Mouse (Mus musculus): ENCODE measurements at regions not wholly inside any gene's neighbourhood (a gene's known extent, or its start where the extent isn't known, plus 50 kb on each side); places are given as distances from the start of the nearest gene placed in this dataset.
A peak's percentile ranks its signal among the peaks of the same experiment; 100 is the strongest.

DNA sequence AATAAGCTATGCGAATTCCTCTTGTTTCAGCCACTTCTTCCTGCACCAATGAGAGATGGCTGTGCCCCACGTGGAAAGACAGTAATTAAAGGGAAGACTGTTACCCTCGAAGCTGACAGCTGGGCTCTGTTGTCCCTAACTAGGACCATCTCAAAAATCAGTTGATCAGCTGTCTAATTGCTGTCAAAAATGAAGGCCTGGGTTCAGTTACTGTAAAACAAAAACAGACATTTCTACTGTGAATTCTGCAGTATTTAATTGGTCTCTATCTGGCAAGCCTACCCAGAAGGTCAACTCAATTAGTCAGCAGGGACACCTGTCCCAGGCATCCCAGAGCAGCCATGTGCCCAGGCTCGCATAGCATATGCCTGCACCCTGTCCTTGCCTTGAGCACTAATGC, 385.8 kb upstream of the Zdhhc25 start:
- no peak for DNase-seq (ENCODE audit: low read depth, low spot score)
- no peak for TF ChIP-seq CTCF (IDR thresholded peaks at IDR 0.05)
- no peaks in the 10 kb centered on the region for H3K27me3 ChIP-seq
- ChIA-PET CTCF (no interaction called here), POLR2A (no interaction called here)
- in situ Hi-C loops (cut with MboI; ENCODE audit: low pct_unique_long_range_greater_than_20kb): no loop called here
- no peak for ATAC-seq

DNA sequence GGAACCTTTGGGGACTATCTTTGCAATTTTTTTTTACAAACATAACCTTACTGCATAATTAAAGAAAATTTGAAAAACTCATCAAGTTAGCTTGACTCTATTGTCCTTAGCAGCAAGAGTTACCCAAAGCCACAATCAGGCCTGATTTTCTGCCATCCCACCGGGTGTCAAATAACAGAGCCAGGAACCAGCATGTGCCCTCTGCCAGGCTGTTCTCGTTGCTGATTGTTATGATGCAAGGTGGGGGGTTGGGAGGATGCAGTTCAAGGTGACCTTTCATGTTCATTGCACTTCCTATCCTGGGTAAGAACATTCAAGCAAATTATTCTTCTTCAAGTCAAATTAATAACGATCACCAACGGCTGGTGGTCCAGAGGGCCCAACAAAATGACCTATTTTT, 370.6 kb upstream of the Zdhhc25 start:
- ChIA-PET CTCF (no interaction called here), POLR2A (no interaction called here)
- TF ChIP-seq CTCF (IDR thresholded peaks at IDR 0.05): no peak
- no peaks in the 10 kb centered on the region for H3K27me3 ChIP-seq
- no peak for DNase-seq (ENCODE audit: low read depth, low spot score)
- no peak for ATAC-seq
- in situ Hi-C loops (cut with MboI; ENCODE audit: low pct_unique_long_range_greater_than_20kb): no loop called here

DNA sequence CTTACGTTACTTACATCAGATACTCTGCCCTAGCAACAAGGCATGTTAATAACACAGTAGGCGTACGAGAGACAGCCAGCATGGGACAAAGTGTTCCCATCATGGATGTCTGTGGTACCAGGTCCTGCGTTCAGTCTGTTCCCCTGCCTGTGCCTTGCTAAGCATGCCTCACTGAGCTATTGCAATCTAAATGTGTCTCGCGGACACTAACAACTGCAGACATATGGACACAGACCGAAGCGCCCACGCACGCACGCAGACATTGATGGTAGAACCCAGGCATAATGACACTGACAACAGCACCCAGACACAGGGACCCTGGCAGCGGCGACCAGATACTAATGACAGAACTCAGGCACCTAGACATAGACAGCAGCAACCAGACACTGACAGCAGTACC, 355.5 kb upstream of the Zdhhc25 start:
- CTCF ChIA-PET: no interaction called here
- in situ Hi-C loops (cut with MboI; ENCODE audit: low pct_unique_long_range_greater_than_20kb): loop anchor here (5.0 to 10.0 kb wide), 2 partner anchors 622 to 700 kb away; partner anchors contain the start of gene Fam19a5
- no peaks in the 10 kb centered on the region for H3K27me3 ChIP-seq
- DNase-seq (ENCODE audit: low read depth, low spot score) (no peak), ATAC-seq (no peak)
- TF ChIP-seq CTCF (IDR thresholded peaks at IDR 0.05): no peak
- POLR2A ChIA-PET: no interaction called here

DNA sequence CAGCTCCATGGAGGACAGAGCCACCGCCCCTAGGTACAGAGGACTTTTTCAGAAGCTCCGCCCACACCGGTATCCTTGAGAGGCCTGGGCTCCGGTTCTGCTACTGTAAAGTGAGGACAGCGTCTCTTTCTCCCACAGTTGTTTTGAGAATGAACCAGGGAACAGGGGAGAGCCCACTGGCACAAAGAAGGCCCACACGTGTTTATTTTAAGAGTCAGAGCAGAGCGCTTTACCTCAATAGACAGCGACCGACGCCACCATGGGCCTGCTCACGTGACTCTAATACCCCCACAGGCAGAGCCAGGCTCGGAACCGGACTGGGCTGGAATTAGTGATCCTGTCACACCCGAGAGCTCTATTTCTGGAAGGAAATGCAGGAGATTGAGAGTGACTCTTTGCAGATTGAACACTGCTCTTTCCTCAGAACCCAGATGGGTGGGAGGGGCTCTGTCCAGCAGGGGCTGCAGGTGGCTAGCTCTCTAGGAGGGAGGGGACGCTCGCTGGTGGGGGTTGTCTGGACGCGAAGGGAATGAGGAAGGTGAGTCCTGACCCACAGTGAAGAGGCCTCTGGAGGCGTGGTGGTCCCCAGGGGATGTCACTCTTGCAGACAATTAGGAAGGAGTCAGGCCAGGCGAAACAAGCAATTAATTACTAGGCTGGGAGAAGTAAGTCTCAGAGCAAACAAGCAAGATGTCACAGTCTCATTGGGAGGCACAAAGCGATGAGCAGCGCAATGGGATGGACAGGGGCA, 354.4 kb upstream of the Zdhhc25 start:
- ChIA-PET CTCF (no interaction called here), POLR2A (no interaction called here)
- in situ Hi-C loops (cut with MboI; ENCODE audit: low pct_unique_long_range_greater_than_20kb): loop anchor here (5.0 to 10.0 kb wide), 2 partner anchors 623 to 701 kb away; partner anchors contain the start of gene Fam19a5
- ATAC-seq (no peak), DNase-seq (ENCODE audit: low read depth, low spot score) (no peak)
- TF ChIP-seq CTCF (IDR thresholded peaks at IDR 0.05): no peak
- H3K27me3 ChIP-seq: peaks cover 4% of the 10 kb centered on the region

DNA sequence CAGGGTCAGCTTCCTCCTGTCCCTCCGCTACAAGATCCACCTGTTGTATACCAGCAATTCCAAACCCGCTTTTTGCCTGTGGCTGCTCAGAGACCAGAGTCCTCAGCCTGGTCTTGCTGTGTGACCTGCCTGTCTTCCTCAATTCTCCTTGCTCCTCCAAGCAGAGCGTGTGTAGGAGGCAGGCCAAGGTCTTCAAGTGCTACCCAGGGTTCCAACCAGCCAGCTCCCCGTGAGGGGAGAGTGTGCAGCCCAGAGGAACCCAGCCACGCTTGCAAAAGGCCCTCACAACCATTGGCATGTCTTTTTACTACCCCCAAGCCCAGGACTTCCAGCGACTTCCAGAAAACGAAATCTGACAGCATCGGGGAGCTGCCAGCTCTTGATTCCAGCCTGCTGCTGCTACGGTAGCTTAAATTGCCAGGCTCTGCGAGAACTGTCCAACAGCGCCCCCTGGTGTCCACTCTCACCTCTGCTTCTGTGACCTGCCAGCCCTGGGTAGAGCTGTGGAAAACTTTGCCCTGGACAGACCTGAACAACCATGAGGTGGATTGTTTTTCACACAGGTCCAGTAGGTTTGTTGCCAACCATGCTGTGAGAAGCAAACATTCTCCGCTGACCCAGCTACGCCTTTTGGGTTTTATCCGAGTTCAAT, 352.0 kb upstream of the Zdhhc25 start:
- peak; percentile 88 for TF ChIP-seq CTCF (IDR thresholded peaks at IDR 0.05)
- ATAC-seq (peak; percentile 73), DNase-seq (ENCODE audit: low read depth, low spot score) (no peak)
- ChIA-PET CTCF (interaction anchor here (0.5 to 2.7 kb wide), 10 partner anchors 11 to 624 kb away, joined by 3 to 14 read pairs (median 4); no protein-coding TSS in a partner anchor), POLR2A (no interaction called here)
- in situ Hi-C loops (cut with MboI; ENCODE audit: low pct_unique_long_range_greater_than_20kb): loop anchor here (5.0 to 10.0 kb wide), 2 partner anchors 626 to 703 kb away; partner anchors contain the start of gene Fam19a5
- peaks cover 7% of the 10 kb centered on the region for H3K27me3 ChIP-seq

DNA sequence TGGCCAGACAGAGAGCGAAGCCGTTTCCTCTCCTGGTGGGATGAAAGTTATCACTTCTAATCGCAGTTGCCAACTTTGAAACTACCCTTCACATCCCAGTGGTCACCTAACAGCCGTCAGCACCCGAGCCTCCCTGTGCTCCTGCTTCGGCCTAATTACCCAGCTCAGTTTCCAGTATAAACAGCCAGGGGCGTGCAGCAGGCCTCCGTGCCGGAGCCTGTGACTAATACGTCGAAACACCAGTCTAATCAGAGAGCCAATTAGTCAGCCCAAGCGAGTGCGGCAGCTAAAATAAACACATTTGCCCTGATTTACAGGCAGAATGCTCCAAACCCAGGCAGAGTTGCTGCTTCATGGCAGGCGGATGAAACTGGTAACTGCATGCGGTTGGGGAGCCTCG, 312.1 kb upstream of the Zdhhc25 start:
- no peak for DNase-seq (ENCODE audit: low read depth, low spot score)
- ChIA-PET POLR2A (no interaction called here), CTCF (no interaction called here)
- TF ChIP-seq CTCF (IDR thresholded peaks at IDR 0.05): no peak
- H3K27me3 ChIP-seq: peaks cover 12% of the 10 kb centered on the region
- ATAC-seq: no peak
- in situ Hi-C loops (cut with MboI; ENCODE audit: low pct_unique_long_range_greater_than_20kb): no loop called here

DNA sequence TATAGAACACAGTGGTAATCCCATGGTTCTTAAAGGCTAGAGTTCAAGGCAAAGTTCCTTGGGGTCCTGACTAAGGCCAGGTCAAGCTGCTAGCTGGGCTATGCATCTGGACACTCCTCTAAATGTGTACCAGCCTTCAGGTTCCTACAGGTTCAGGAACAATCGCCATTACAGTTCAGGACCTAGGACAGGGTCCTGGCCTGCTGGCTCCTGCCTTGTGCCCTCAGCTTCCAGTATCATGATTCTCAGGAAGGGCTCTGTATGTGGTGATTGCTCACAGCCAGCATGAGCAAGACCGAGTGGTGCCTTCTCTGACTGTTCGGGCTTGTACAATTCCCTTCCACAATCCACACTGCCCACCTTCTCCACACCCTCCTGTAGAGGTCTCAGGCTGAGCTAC, 311.4 kb upstream of the Zdhhc25 start:
- in situ Hi-C loops (cut with MboI; ENCODE audit: low pct_unique_long_range_greater_than_20kb): no loop called here
- ChIA-PET POLR2A (no interaction called here), CTCF (no interaction called here)
- ATAC-seq (no peak), DNase-seq (ENCODE audit: low read depth, low spot score) (no peak)
- peaks cover 12% of the 10 kb centered on the region for H3K27me3 ChIP-seq
- TF ChIP-seq CTCF (IDR thresholded peaks at IDR 0.05): no peak

DNA sequence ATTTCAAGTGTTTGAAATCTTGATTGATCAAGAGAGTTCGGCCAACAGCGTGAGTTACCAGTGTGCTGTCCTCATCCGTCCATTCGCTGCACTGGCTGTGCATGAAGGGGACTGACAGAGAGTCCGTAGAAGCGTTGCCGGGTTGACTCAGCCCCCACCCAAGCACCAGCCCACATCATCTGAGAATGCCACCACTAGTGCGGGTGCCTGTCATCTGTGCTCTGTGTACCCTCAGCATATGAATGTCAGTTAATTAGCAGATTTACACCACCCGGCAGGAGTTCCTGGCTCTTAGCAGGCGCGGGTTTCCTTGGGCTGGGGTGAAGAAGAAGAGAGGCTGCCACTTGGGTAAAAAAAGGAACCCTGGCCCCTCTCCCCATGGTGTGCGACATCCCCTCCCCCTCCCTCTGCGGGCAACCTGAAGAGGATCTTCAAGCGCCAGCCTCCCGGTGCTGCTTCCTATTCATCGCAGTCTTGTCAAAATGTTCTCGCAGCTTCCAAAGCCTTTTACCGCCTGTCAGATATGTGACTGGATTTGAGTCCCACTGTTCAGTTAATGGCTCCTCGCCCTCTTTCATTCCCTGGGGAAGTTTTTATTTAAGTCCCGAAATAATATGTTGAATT, 309.2 kb upstream of the Zdhhc25 start:
- TF ChIP-seq CTCF (IDR thresholded peaks at IDR 0.05): no peak
- in situ Hi-C loops (cut with MboI; ENCODE audit: low pct_unique_long_range_greater_than_20kb): no loop called here
- CTCF ChIA-PET: no interaction called here
- peaks cover 12% of the 10 kb centered on the region for H3K27me3 ChIP-seq
- no peak for ATAC-seq
- DNase-seq (ENCODE audit: low read depth, low spot score): no peak
- POLR2A ChIA-PET: no interaction called here

DNA sequence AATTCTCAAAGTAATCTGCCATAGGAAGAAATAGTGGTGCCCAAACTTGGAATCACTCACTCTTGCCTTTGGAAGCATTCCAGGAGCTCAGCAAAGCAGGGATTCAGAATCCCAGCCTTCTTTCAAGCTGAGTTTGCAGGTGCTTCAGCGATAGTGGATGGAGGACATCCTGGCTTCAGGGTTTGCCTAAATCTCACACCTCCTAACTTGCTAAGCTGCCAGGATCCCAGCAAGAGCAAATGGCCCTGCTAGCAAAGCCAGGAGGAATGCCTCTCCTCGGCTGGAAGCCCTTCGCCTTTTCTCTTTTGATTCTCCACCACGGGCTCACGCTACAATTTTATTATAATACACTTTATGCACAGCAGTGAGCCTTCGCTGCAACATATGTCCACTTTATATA, 301.0 kb upstream of the Zdhhc25 start:
- H3K27me3 ChIP-seq: peaks cover 9% of the 10 kb centered on the region
- DNase-seq (ENCODE audit: low read depth, low spot score) (no peak), ATAC-seq (no peak)
- CTCF ChIA-PET: no interaction called here
- TF ChIP-seq CTCF (IDR thresholded peaks at IDR 0.05): no peak
- POLR2A ChIA-PET: no interaction called here
- in situ Hi-C loops (cut with MboI; ENCODE audit: low pct_unique_long_range_greater_than_20kb): no loop called here

DNA sequence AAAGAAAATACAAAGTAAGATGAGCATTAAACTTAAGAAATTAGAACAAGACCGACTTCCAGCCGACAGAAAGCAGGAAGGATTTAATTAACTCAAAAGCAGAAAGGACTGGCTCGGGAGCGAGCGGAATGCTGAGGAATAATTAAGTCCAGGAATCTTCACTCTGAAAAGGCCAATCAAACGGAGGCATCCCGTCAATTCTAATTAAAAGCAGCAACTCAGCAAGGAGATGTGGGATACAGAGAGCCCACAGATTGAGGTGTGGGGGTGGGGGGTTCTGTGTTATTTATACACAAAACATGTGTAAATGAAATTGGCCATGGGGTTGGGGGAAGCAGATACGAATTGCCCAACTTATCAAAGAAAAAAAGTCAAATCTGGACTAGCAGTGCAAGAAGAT, 288.9 kb upstream of the Zdhhc25 start:
- peaks cover 7% of the 10 kb centered on the region for H3K27me3 ChIP-seq
- POLR2A ChIA-PET: no interaction called here
- CTCF ChIA-PET: no interaction called here
- ATAC-seq: no peak
- DNase-seq (ENCODE audit: low read depth, low spot score): no peak
- in situ Hi-C loops (cut with MboI; ENCODE audit: low pct_unique_long_range_greater_than_20kb): no loop called here
- TF ChIP-seq CTCF (IDR thresholded peaks at IDR 0.05): no peak

DNA sequence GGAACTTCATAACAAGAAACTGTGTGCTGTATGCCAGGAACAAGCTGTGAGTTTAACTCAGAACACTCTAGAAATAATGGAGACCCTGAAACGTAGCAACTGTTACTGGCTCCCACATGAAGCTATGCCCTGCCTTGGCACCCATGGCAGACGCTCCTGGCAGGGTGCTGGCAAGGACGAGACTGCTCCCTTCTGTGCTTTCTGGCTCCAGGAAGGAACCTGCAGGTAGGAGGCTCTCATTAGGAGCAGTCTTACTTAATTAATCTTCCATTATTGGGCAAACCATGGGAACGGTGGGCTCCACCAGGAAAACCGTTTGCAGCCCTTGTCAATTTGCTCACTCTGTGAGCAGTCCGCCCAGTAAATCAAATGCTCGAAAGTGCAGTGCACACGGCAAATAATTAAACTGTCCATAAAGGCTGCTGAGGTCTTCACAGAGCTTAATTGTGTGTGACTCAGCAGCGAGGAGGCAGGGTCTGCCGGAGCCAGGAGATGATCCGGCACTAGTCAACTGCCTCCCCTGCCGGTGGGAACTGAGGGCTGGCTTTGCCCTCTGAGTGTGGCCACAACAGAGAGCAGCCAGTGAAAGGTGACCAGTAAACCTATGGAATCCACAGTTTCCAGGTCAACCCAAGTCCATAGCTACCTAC, 285.2 kb upstream of the Zdhhc25 start:
- peaks cover 26% of the 10 kb centered on the region for H3K27me3 ChIP-seq
- POLR2A ChIA-PET: no interaction called here
- CTCF ChIA-PET: interaction anchor here (0.6 to 0.7 kb wide), 2 partner anchors 9 to 67 kb away, joined by 3 read pairs; no protein-coding TSS in a partner anchor
- DNase-seq (ENCODE audit: low read depth, low spot score) (no peak), ATAC-seq (no peak)
- in situ Hi-C loops (cut with MboI; ENCODE audit: low pct_unique_long_range_greater_than_20kb): no loop called here
- no peak for TF ChIP-seq CTCF (IDR thresholded peaks at IDR 0.05)

All from Patski (cell line).